Mouse (Mus musculus) thymus, adult 2 months (tissue): ENCODE data around the gene Plekhs1.

ENCODE experiments used
- CTCF ChIP-seq: fragments of 200-500 bp; IDR thresholded peaks from 2 replicates; pipeline ENCODE4 v1.5.1; 2012; ENCODE audit warnings: mild to moderate bottlenecking, control low read depth, low read length, moderate library complexity, borderline replicate concordance; ENCODE audit not compliant: control insufficient read depth, poor library complexity, insufficient read depth; ENCODE audit errors: extremely low read depth
- POLR2A ChIP-seq: fragments of 200-500 bp; IDR thresholded peaks from 2 replicates; pipeline ENCODE4 v1.6.1; 2012; ENCODE audit warnings: mild to moderate bottlenecking, low read length, control low read depth, moderate library complexity; ENCODE audit not compliant: control insufficient read depth, poor library complexity, insufficient read depth; ENCODE audit errors: extremely low read depth

DNA sequence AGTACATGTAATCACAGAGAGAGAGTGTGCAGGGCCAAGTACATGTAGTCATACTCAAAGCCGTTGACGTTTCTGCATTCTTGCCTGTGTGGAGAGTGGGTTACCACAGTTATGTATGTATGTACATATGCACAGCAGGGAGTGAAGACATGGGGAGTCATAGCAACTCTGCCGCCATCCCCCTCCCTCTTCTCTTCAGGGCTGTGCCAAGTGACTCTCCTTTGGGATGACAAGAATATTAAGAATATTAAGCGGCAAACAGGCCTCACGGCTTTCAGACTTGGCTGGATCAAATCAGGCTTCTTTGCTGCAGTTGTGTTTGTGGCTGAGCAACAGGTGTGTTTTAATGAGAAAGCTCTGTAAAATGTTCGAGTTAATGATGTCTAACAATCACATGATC is 28.2 kb downstream of the Plekhs1 start:
- TF ChIP-seq POLR2A (no peak), CTCF (no peak)
